11 mouse cellular contexts compared by ENCODE assay signal in genomic region chr17:45610144-45610866, GRCm38 (mm10). TPM values are rescaled to one million over a fixed set of nuclear protein-coding genes. Genes with fewer than 3 reads are reported as not detected.
DNase-seq lines count a peak whose midpoint lies in the region; ATAC-seq and TF ChIP-seq lines count a peak whose summit lies in the region.
"Had no signal": no experiment of that assay in that cellular context is flagged by ENCODE, and none has a peak within 500 bp of the region (broad histone marks: within the 10 kb centered on the region; RNA-seq: fewer than 3 reads in every experiment).

No protein-coding gene starts in this region.

- peak overlapping the region; percentile 55 for H3K4me2 ChIP-seq in liver, embryonic 11.5 days
- H3K4me2 ChIP-seq in midbrain, embryonic 15.5 days, result no peak overlapping the region
- H3K4me2 ChIP-seq: forebrain, embryonic 13.5 days had no signal

- peak overlapping the region; percentile 50 for H3K9ac ChIP-seq in heart, adult 2 months (ENCODE audit: low read depth, low read length)
- peak overlapping the region; percentile 43; the same call in 1 of the 2 replicates for H3K9ac ChIP-seq in liver, embryonic 11.5 days (ENCODE audit: low read depth, low read length)
- H3K9ac ChIP-seq in midbrain, embryonic 15.5 days, result no peak overlapping the region
- H3K9ac ChIP-seq: forebrain, embryonic 13.5 days had no signal

- intact Hi-C loops in heart, adult 2 months (cut with DNase I), result no loop called here

- H3K4me1 ChIP-seq in testis, adult 2 months (ENCODE audit: control insufficient read depth, insufficient read depth, low read length), result no peaks in the 10 kb centered on the region
- peaks cover 9% of the 10 kb centered on the region for H3K4me1 ChIP-seq in heart, adult 2 months (ENCODE audit: control insufficient read depth, insufficient read depth, low read length)
- H3K4me1 ChIP-seq in liver, embryonic 11.5 days (replicated peaks; ENCODE audit: control insufficient read depth, insufficient read depth, low read length), result peaks cover 11% of the 10 kb centered on the region
- H3K4me1 ChIP-seq in midbrain, embryonic 15.5 days, result no peaks in the 10 kb centered on the region
- H3K4me1 ChIP-seq: forebrain, embryonic 13.5 days had no signal

- WGBS in heart, adult 2 months, result 9% methylated on average over 5 of the region's 5 CpGs
- 39% methylated on average over 5 of the region's 5 CpGs for WGBS in liver, embryonic 11.5 days
- 19% methylated on average over 5 of the region's 5 CpGs for WGBS in midbrain, embryonic 15.5 days

- H3K79me2 ChIP-seq in heart, adult 2 months (replicated peaks; ENCODE audit: control insufficient read depth, insufficient read depth, low read length), result no peaks in the 10 kb centered on the region

- H3K27ac ChIP-seq in testis, adult 2 months (ENCODE audit: control insufficient read depth, insufficient read depth, low read depth, low read length), result peak overlapping the region; percentile 58; the same call in 1 of the 2 replicates
- peak overlapping the region; percentile 52 for H3K27ac ChIP-seq in heart, adult 2 months
- peak overlapping the region; percentile 43; the same call in 1 of the 2 replicates for H3K27ac ChIP-seq in liver, embryonic 11.5 days (ENCODE audit: low read depth, low read length)
- H3K27ac ChIP-seq in midbrain, embryonic 15.5 days, result no peak overlapping the region
- H3K27ac ChIP-seq: forebrain, embryonic 13.5 days had no signal

- TF ChIP-seq EP300 in heart, adult 2 months (IDR thresholded peaks at IDR 0.05; ENCODE audit: insufficient read depth, low read depth, low read length), result no peak

- TF ChIP-seq POLR2A in testis, adult 2 months (IDR thresholded peaks at IDR 0.05; ENCODE audit: control insufficient read depth, low read depth, low read length), result no peak
- no peak for TF ChIP-seq POLR2A in heart, adult 2 months (IDR thresholded peaks at IDR 0.05; ENCODE audit: insufficient read depth, low read depth, low read length)

- no peak for DNase-seq in testis, postnatal 14 days (ENCODE audit: low spot score)
- peak; percentile 57 to 70 for DNase-seq in heart, adult 2 months
- DNase-seq in liver, embryonic 11.5 days (ENCODE audit: low spot score), result no peak
- DNase-seq in testis, postnatal 10 days (ENCODE audit: low spot score), result peak; percentile 41
- no peak for DNase-seq in frontal cortex, postnatal 36 days (ENCODE audit: low spot score in 2 of 2)
- no peak for DNase-seq in cerebellum, postnatal 10 days
- DNase-seq: adrenal gland, postnatal 25 days; left cerebral cortex, postnatal 4 days had no signal

- H3K4me3 ChIP-seq in testis, adult 2 months (ENCODE audit: control insufficient read depth, low read depth, low read length), result no peak overlapping the region
- H3K4me3 ChIP-seq in heart, adult 2 months, result no peak overlapping the region
- no peak overlapping the region for H3K4me3 ChIP-seq in liver, embryonic 11.5 days (ENCODE audit: low read depth, low read length)
- no peak overlapping the region for H3K4me3 ChIP-seq in midbrain, embryonic 15.5 days
- H3K4me3 ChIP-seq: forebrain, embryonic 13.5 days had no signal

- H3K36me3 ChIP-seq in testis, adult 2 months (ENCODE audit: control insufficient read depth, insufficient read depth, low read length), result no peaks in the 10 kb centered on the region
- peaks cover 2% of the 10 kb centered on the region; the same call in 1 of the 2 replicates for H3K36me3 ChIP-seq in heart, adult 2 months (ENCODE audit: control insufficient read depth, insufficient read depth, low read length)
- H3K36me3 ChIP-seq in liver, embryonic 11.5 days (ENCODE audit: control insufficient read depth, insufficient read depth, low read length), result no peaks in the 10 kb centered on the region
- H3K36me3 ChIP-seq in midbrain, embryonic 15.5 days (replicated peaks), result no peaks in the 10 kb centered on the region

- H3K27me3 ChIP-seq in testis, adult 2 months (ENCODE audit: control insufficient read depth, insufficient read depth, low read length), result no peaks in the 10 kb centered on the region
- no peaks in the 10 kb centered on the region for H3K27me3 ChIP-seq in heart, adult 2 months (ENCODE audit: control insufficient read depth, insufficient read depth, low read length)
- H3K27me3 ChIP-seq in liver, embryonic 11.5 days (replicated peaks; ENCODE audit: control insufficient read depth, insufficient read depth, low read length), result no peaks in the 10 kb centered on the region
- H3K27me3 ChIP-seq in midbrain, embryonic 15.5 days (replicated peaks), result no peaks in the 10 kb centered on the region
- H3K27me3 ChIP-seq: forebrain, embryonic 13.5 days had no signal

- TF ChIP-seq CTCF in testis, adult 2 months (IDR thresholded peaks at IDR 0.05; ENCODE audit: control insufficient read depth, insufficient read depth, insufficient replicate concordance, low read depth, low read length), result no peak
- TF ChIP-seq CTCF in heart, adult 2 months (IDR thresholded peaks at IDR 0.05), result no peak

- H3K9me3 ChIP-seq in liver, embryonic 11.5 days (ENCODE audit: control insufficient read depth, low read length), result no peaks in the 10 kb centered on the region
- no peaks in the 10 kb centered on the region for H3K9me3 ChIP-seq in midbrain, embryonic 15.5 days
- H3K9me3 ChIP-seq: forebrain, embryonic 13.5 days had no signal

- ATAC-seq in liver, embryonic 11.5 days (replicated peaks; ENCODE audit: low FRiP score), result peak; percentile 88
- ATAC-seq in midbrain, embryonic 15.5 days (replicated peaks), result no peak
- ATAC-seq: forebrain, embryonic 13.5 days had no signal

RNA-seq across cellular contexts. Expression of gene Mymx, which starts 8.4 kb away (rescaled TPM):
- 3.4 and 4.4 TPM in 2 replicates for polyA plus RNA-seq in testis, adult 2 months (2012; rRNA removed)
- total RNA-seq in heart, adult 2 months (2021), result not detected
- polyA plus RNA-seq in heart, adult 2 months (2012; rRNA removed), result not detected in 2 replicates
- polyA plus RNA-seq in liver, embryonic 11.5 days (2014; fragmentation: Nextera tagmentation; extraction: Ambion mirVana), result 0.62 and 1.0 TPM in 2 replicates
- not detected in 2 replicates for polyA plus RNA-seq in midbrain, embryonic 15.5 days (2015; fragmentation: Nextera tagmentation; extraction: Ambion mirVana)
- total RNA-seq: adrenal gland, postnatal 25 days; left cerebral cortex, postnatal 4 days had no signal
- polyA plus RNA-seq: forebrain, embryonic 13.5 days had no signal

RNA-seq across cellular contexts. Expression of gene Slc29a1, which starts 10.9 kb away (rescaled TPM):
- polyA plus RNA-seq in testis, adult 2 months (2012; rRNA removed), result 138 and 143 TPM in 2 replicates
- total RNA-seq in heart, adult 2 months (2021), result 10 to 100 TPM; 80.3 to 84.6 TPM
- 160 and 184 TPM in 2 replicates for polyA plus RNA-seq in heart, adult 2 months (2012; rRNA removed)
- 277 and 325 TPM in 2 replicates for polyA plus RNA-seq in liver, embryonic 11.5 days (2014; fragmentation: Nextera tagmentation; extraction: Ambion mirVana)
- polyA plus RNA-seq in midbrain, embryonic 15.5 days (2015; fragmentation: Nextera tagmentation; extraction: Ambion mirVana), result 30.7 and 33.0 TPM in 2 replicates

RNA-seq across cellular contexts. Expression of gene Hsp90ab1, which starts 37.2 kb away (rescaled TPM):
- 99.1 and 109 TPM in 2 replicates for polyA plus RNA-seq in testis, adult 2 months (2012; rRNA removed)
- 1,000 to 10,000 TPM; 1,183 to 1,319 TPM for total RNA-seq in heart, adult 2 months (2021)
- polyA plus RNA-seq in heart, adult 2 months (2012; rRNA removed), result 464 and 736 TPM in 2 replicates
- 1,837 and 1,887 TPM in 2 replicates for polyA plus RNA-seq in liver, embryonic 11.5 days (2014; fragmentation: Nextera tagmentation; extraction: Ambion mirVana)
- 1,488 and 1,537 TPM in 2 replicates for polyA plus RNA-seq in midbrain, embryonic 15.5 days (2015; fragmentation: Nextera tagmentation; extraction: Ambion mirVana)

RNA-seq across cellular contexts. Expression of gene Slc35b2, which starts 46.6 kb away (rescaled TPM):
- polyA plus RNA-seq in testis, adult 2 months (2012; rRNA removed), result 26.6 and 35.6 TPM in 2 replicates
- 10 to 100 TPM; 23.4 to 24.0 TPM for total RNA-seq in heart, adult 2 months (2021)
- polyA plus RNA-seq in heart, adult 2 months (2012; rRNA removed), result 45.1 and 49.2 TPM in 2 replicates
- 110 and 116 TPM in 2 replicates for polyA plus RNA-seq in liver, embryonic 11.5 days (2014; fragmentation: Nextera tagmentation; extraction: Ambion mirVana)
- polyA plus RNA-seq in midbrain, embryonic 15.5 days (2015; fragmentation: Nextera tagmentation; extraction: Ambion mirVana), result 85.5 and 93.4 TPM in 2 replicates

RNA-seq across cellular contexts. Expression of gene Capn11, which starts 48.8 kb away (rescaled TPM):
- 28.2 and 28.4 TPM in 2 replicates for polyA plus RNA-seq in testis, adult 2 months (2012; rRNA removed)
- total RNA-seq in heart, adult 2 months (2021), result under 1 TPM in 1 of 2 experiments, not detected in 1; 0.59 TPM
- polyA plus RNA-seq in heart, adult 2 months (2012; rRNA removed), result not detected in 2 replicates
- 0.22 and 0.43 TPM in 2 replicates for polyA plus RNA-seq in liver, embryonic 11.5 days (2014; fragmentation: Nextera tagmentation; extraction: Ambion mirVana)
- 0.65 and 1.2 TPM in 2 replicates for polyA plus RNA-seq in midbrain, embryonic 15.5 days (2015; fragmentation: Nextera tagmentation; extraction: Ambion mirVana)

Comparison
In these comparisons a context has a peak if more than half of its experiments do, and no peak if none do; other contexts are left out.
1. DNase-seq: peak in heart, adult 2 months (2 of 2) and testis, postnatal 10 days (single experiment); none in testis, postnatal 14 days (single experiment), liver, embryonic 11.5 days (single experiment), frontal cortex, postnatal 36 days (0 of 2) and cerebellum, postnatal 10 days (0 of 2).